In genomic region chr13:95912157-95913045, GRCm38 (mm10) we compare ENCODE assay signal across 10 mouse cellular contexts. TPM values are rescaled to one million over a fixed set of nuclear protein-coding genes. Genes with fewer than 3 reads are reported as not detected.
DNase-seq lines count a peak whose midpoint lies in the region; ATAC-seq and TF ChIP-seq lines count a peak whose summit lies in the region.
"Had no signal": no experiment of that assay in that cellular context is flagged by ENCODE, and none has a peak within 500 bp of the region (broad histone marks: within the 10 kb centered on the region; RNA-seq: fewer than 3 reads in every experiment).

No protein-coding gene starts in this region.

- H3K27me3 ChIP-seq in heart, embryonic 10.5 days (ENCODE audit: insufficient read depth, poor library complexity, severe bottlenecking), result no peaks in the 10 kb centered on the region
- no peaks in the 10 kb centered on the region for H3K27me3 ChIP-seq in intestine, postnatal 0 days (replicated peaks; ENCODE audit: control insufficient read depth, insufficient read depth, low read length)
- H3K27me3 ChIP-seq: heart, embryonic 15.5 days; limb, embryonic 13.5 days had no signal

- no peak overlapping the region for H3K4me2 ChIP-seq in intestine, postnatal 0 days (replicated peaks; ENCODE audit: low read depth)
- H3K4me2 ChIP-seq: heart, embryonic 15.5 days; limb, embryonic 13.5 days had no signal

- no peak for ATAC-seq in intestine, postnatal 0 days

- H3K4me3 ChIP-seq in heart, embryonic 10.5 days, result no peak overlapping the region
- H3K4me3 ChIP-seq in intestine, postnatal 0 days (ENCODE audit: low read depth, low read length), result no peak overlapping the region
- H3K4me3 ChIP-seq: heart, embryonic 15.5 days; limb, embryonic 13.5 days had no signal

- TF ChIP-seq CTCF in intestine, postnatal 0 days (IDR thresholded peaks at IDR 0.05; ENCODE audit: low read depth), result no peak

- no peak overlapping the region for H3K27ac ChIP-seq in heart, embryonic 10.5 days
- H3K27ac ChIP-seq in intestine, postnatal 0 days (ENCODE audit: low read depth, low read length), result no peak overlapping the region
- H3K27ac ChIP-seq: heart, embryonic 15.5 days; limb, embryonic 13.5 days had no signal

- intact Hi-C loops in left cerebral cortex, postnatal 4 days (cut with DNase I), result no loop called here

- DNase-seq in heart, embryonic 10.5 days (ENCODE audit: low spot score), result peak; percentile 54
- DNase-seq in heart, adult 9 months (ENCODE audit: low spot score in 2 of 2), result no peak
- DNase-seq in cerebellum, adult 11 months, result peak; percentile 89
- DNase-seq in frontal cortex, postnatal 36 days (ENCODE audit: low spot score in 2 of 2), result peak; percentile 70 to 76
- peak; percentile 84 for DNase-seq in left cerebral cortex, postnatal 4 days
- DNase-seq in ovary, postnatal 10 days (ENCODE audit: low spot score), result no peak
- no peak for DNase-seq in urinary bladder, postnatal 10 days (ENCODE audit: low spot score)

- H3K9ac ChIP-seq in intestine, postnatal 0 days (ENCODE audit: low read depth, low read length), result no peak overlapping the region
- H3K9ac ChIP-seq: heart, embryonic 15.5 days; limb, embryonic 13.5 days had no signal

- H3K36me3 ChIP-seq in heart, embryonic 10.5 days, result no peaks in the 10 kb centered on the region
- H3K36me3 ChIP-seq in intestine, postnatal 0 days (ENCODE audit: control insufficient read depth, insufficient read depth), result no peaks in the 10 kb centered on the region
- H3K36me3 ChIP-seq: heart, embryonic 15.5 days; limb, embryonic 13.5 days had no signal

- no peaks in the 10 kb centered on the region for H3K4me1 ChIP-seq in heart, embryonic 10.5 days
- no peaks in the 10 kb centered on the region for H3K4me1 ChIP-seq in intestine, postnatal 0 days (replicated peaks; ENCODE audit: control insufficient read depth, insufficient read depth, low read length)
- H3K4me1 ChIP-seq: heart, embryonic 15.5 days; limb, embryonic 13.5 days had no signal

- H3K9me3 ChIP-seq in heart, embryonic 10.5 days, result no peaks in the 10 kb centered on the region
- 0 out of 2 replicates have a peak, but pooled peaks cover 4% of the 10 kb centered on the region for H3K9me3 ChIP-seq in intestine, postnatal 0 days (ENCODE audit: control insufficient read depth)
- H3K9me3 ChIP-seq: heart, embryonic 15.5 days had no signal

- whole genome bisulfite sequencing in heart, embryonic 10.5 days, result 84% methylated on average over 11 of the region's 11 CpGs
- WGBS in intestine, postnatal 0 days, result 81% methylated on average over 11 of the region's 11 CpGs

RNA-seq across cellular contexts. Expression of gene Iqgap2, which starts 20.7 kb away (rescaled TPM):
- polyA plus RNA-seq in heart, embryonic 10.5 days (2016; fragmentation: Nextera tagmentation; extraction: Ambion mirVana), result 6.2 and 7.8 TPM in 2 replicates
- 1 to 10 TPM; 6.6 to 7.1 TPM for total RNA-seq in left cerebral cortex, postnatal 4 days (2021)
- 31.5 and 35.9 TPM in 2 replicates for polyA plus RNA-seq in intestine, postnatal 0 days (2015; fragmentation: Nextera tagmentation; extraction: Ambion mirVana)

Comparison
In these comparisons a context has a peak if more than half of its experiments do, and no peak if none do; other contexts are left out.
1. DNase-seq: peak in heart, embryonic 10.5 days (single experiment), cerebellum, adult 11 months (single experiment), frontal cortex, postnatal 36 days (2 of 2) and left cerebral cortex, postnatal 4 days (single experiment); none in heart, adult 9 months (0 of 2), ovary, postnatal 10 days (single experiment) and urinary bladder, postnatal 10 days (single experiment).